Mouse (Mus musculus): ENCODE data around the gene Ubap1l.

DNA sequence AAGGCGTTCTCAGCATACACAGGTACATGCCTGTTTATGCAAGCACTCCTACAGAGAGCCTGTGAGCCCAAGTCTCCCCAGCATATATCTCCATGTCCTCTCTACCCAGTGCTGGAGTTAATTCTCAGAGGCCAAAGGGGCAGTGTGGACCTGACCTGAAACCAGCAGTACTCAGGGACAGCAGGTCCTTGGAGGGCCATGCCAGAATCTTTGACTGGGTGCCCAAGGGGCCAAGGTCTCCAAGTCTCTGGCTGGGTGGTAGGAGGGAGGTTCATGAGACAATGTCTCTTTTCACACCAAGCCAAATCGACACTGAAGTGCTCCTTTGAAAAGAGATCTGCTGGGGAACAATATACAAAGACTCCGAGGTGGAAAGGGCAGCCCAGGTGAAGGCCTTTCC is 47.0 kb downstream of the Ubap1l start:
- TF ChIP-seq TAL1 (conservative IDR thresholded peaks at IDR 0.05; ENCODE audit: low read depth, low read length), result no peak
- TF ChIP-seq CTCF (IDR thresholded peaks at IDR 0.05; ENCODE audit: low read depth, low read length), result no peak
- TF ChIP-seq GATA1 (IDR thresholded peaks at IDR 0.05; ENCODE audit: borderline replicate concordance, low read length), result no peak
- TF ChIP-seq POLR2AphosphoS5 (IDR thresholded peaks at IDR 0.05; ENCODE audit: insufficient replicate concordance, low read depth, low read length), result no peak
- no peak for TF ChIP-seq GATA2 (IDR thresholded peaks at IDR 0.05; ENCODE audit: borderline replicate concordance, low read depth, low read length)
